Mouse (Mus musculus) c-Kit-positive CD71-negative TER-119-negative erythroid progenitor cells, embryonic 14.5 days (primary cell): ENCODE data around the gene A730049H05Rik.
A peak's percentile ranks its signal among the peaks of the same experiment; 100 is the strongest.

Source experiments
- DNase-seq: peaks from one replicate; pipeline ENCODE4 v3.0.0-alpha.2; 2013; ENCODE audit warnings: low read depth

Gene A730049H05Rik

GRCm38 (mm10) chr6:92829148-92829547 is 12.9 kb downstream of the A730049H05Rik start:
- DNase-seq = no peak

GRCm38 (mm10) chr6:92831106-92831505 is 14.8 kb downstream of the A730049H05Rik start:
- no peak for DNase-seq

- DNase-seq = no peak
These were observed 25.7 kb downstream of the A730049H05Rik start for GRCm38 (mm10) chr6:92842000-92842399.

GRCm38 (mm10) chr6:92843474-92843873 is 27.2 kb downstream of the A730049H05Rik start:
- DNase-seq = no peak

- no peak for DNase-seq
These were observed 29.6 kb downstream of the A730049H05Rik start for GRCm38 (mm10) chr6:92845898-92846297.

GRCm38 (mm10) chr6:92846614-92847013 is 30.3 kb downstream of the A730049H05Rik start:
- DNase-seq = no peak

GRCm38 (mm10) chr6:92849208-92849607 is 32.9 kb downstream of the A730049H05Rik start:
- no peak for DNase-seq

GRCm38 (mm10) chr6:92850250-92850649 is 34.0 kb downstream of the A730049H05Rik start:
- no peak for DNase-seq

- DNase-seq = no peak
These were observed 38.6 kb downstream of the A730049H05Rik start for GRCm38 (mm10) chr6:92854873-92855272.

GRCm38 (mm10) chr6:92857761-92858160 is 41.5 kb downstream of the A730049H05Rik start:
- DNase-seq = no peak

GRCm38 (mm10) chr6:92858721-92859510 is 42.6 kb downstream of the A730049H05Rik start:
- DNase-seq = no peak

GRCm38 (mm10) chr6:92860285-92860912 is 44.1 kb downstream of the A730049H05Rik start:
- no peak for DNase-seq

GRCm38 (mm10) chr6:92862599-92862998 is 46.3 kb downstream of the A730049H05Rik start:
- no peak for DNase-seq

GRCm38 (mm10) chr6:92869089-92869581 is 52.9 kb downstream of the A730049H05Rik start, which contains the start of gene Gm15737:
TSS of gene Gm15737 (plus strand) at chr6:92869357.
- no peak for DNase-seq

GRCm38 (mm10) chr6:92869582-92870219 is 53.4 kb downstream of the A730049H05Rik start:
- no peak for DNase-seq

GRCm38 (mm10) chr6:92871813-92872212 is 55.5 kb downstream of the A730049H05Rik start:
- DNase-seq = no peak

- no peak for DNase-seq
These were observed 56.5 kb downstream of the A730049H05Rik start for GRCm38 (mm10) chr6:92872766-92873165.

- DNase-seq = peak; percentile 10
These were observed 58.6 kb downstream of the A730049H05Rik start for GRCm38 (mm10) chr6:92874854-92875253.

GRCm38 (mm10) chr6:92875340-92875739 is 59.1 kb downstream of the A730049H05Rik start:
- DNase-seq = no peak

- DNase-seq = no peak
These were observed 59.8 kb downstream of the A730049H05Rik start for GRCm38 (mm10) chr6:92876121-92876520.

- no peak for DNase-seq
These were observed 61.0 kb downstream of the A730049H05Rik start for GRCm38 (mm10) chr6:92877236-92877635.

- DNase-seq = no peak
These were observed 62.5 kb downstream of the A730049H05Rik start for GRCm38 (mm10) chr6:92878771-92879170.
